Mouse (Mus musculus): ENCODE measurements around the gene Gsdme.

Gene Gsdme

GRCm38 (mm10) chr6:50175736-50176135, 87.9 kb downstream of the Gsdme start:
- DNase-seq: no peak

DNA sequence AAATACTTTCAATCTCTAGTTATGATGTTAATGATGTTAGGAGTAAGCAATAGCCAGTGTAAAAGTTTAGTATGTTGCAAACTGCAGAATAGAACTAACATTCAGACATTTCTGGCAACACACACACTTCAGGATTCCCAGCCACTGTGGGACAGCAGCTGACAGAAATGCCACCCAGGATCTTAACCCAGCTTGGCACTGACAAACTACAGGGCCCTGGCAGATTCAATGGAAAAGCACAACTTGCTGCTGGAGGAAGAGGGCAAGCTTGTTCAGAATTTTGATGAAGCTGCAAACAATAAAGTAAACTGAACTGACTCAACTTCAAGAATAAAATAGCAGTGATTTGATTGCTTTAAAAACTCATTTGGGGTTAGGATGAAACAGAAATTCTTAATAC, 93.9 kb downstream of the Gsdme start:
- no peak for DNase-seq

DNA sequence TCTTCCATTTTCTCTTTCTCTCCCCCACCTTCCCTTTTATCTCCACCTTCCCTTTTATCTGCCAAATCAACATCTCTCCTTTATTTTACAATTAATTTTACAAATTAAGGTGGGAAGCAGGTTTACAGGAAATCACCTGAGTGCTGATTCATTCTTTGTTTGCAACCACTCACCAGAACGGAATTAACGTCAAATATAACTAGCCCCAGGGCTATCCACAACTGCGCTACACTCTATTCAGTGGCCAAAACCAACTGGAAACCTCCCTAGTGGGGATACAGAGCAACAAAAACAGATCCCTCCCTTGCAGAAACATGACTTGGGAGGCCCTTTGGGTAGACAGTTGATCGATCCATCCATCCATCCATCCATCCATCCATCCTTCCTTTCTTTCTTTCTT, 94.8 kb downstream of the Gsdme start:
- no peak for DNase-seq

DNA sequence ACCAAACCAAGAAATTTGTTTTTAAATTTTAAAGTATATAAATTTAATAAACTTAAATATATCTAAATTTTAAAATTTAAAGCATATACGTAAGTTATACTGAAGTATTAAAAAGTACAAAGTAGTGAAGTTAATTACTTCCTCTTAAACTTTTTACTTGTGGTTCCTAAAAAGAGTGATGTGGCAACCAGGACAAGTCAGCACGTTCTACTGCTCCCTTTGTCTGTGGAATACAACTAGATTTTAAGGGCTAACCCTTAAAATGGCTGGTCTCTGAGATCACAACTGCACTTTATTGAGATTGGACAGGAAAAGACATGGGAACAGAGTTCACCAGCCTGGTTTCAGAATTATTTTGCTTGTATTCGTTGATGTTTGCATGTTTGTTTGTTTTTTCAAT, 100.6 kb downstream of the Gsdme start:
- DNase-seq: no peak

DNA sequence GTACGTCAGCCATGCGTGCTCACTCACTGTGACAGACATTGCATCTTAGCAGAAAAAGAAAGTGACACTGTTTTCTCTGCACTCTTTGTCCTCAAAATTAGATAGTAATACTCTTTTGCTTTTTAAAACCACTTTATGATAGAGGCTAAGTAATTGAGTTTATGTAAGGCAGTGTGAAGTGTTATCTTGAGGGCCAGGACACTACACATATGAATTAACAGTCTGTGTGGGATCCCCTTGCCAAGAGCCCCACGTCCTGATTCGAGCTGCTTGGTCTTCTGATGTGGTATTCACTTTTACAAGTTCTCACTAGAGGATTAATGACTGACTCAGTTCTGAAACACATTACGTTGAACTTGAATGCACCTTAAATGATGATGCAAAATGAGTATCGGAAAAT, 103.8 kb downstream of the Gsdme start:
- no peak for DNase-seq

- DNase-seq: no peak
Observed at GRCm38 (mm10) chr6:50149378-50149777, 114.3 kb downstream of the Gsdme start.

- no peak for DNase-seq
Observed at GRCm38 (mm10) chr6:50146158-50146557, 117.5 kb downstream of the Gsdme start.

- DNase-seq: no peak
Observed at GRCm38 (mm10) chr6:50139526-50139925, 124.1 kb downstream of the Gsdme start.

All from lung, postnatal 14 days (tissue).